Mouse (Mus musculus): Measurements from ENCODE around the gene Spef1.

DNA sequence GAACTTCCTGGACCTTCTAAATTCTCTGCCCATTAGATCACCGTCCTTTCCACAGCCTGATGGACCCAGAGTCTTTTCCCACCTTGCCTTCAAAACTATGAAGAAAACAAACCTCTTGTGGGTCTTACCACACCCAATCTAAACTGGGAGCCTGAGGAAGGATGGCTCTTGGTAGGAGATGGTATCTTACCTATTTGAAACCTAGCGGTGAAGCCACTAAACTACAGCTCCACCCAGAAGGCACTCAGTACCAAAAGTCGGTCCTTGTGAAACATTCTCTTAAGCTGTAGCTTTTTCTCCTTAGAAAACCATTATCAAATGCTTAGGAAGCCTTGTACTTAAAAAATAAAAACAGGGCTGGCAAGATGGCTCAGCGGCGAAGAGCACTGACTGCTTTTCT is 1.2 kb upstream of the Spef1 start:
- TF ChIP-seq EP300 (IDR thresholded peaks at IDR 0.05; ENCODE audit: low read depth) (no peak), CTCF (IDR thresholded peaks at IDR 0.05; ENCODE audit: low read depth) (no peak)
